In genomic region chr12:13810155-13810515, GRCm38 (mm10) we compare ENCODE assay signal across 21 mouse cellular contexts.
DNase-seq lines count a peak whose midpoint lies in the region; ATAC-seq and TF ChIP-seq lines count a peak whose summit lies in the region.
"Had no signal": no experiment of that assay in that cellular context is flagged by ENCODE, and none has a peak within 500 bp of the region (broad histone marks: within the 10 kb centered on the region; RNA-seq: fewer than 3 reads in every experiment).

No protein-coding gene starts in this region.

- TF ChIP-seq POLR2A in brain, embryonic 14.5 days (IDR thresholded peaks at IDR 0.05; ENCODE audit: borderline replicate concordance, extremely low read depth, insufficient read depth, insufficient read length, poor library complexity, severe bottlenecking): no peak

- ATAC-seq in forebrain, embryonic 16.5 days: peak; percentile 46; the same call in 1 of the 2 replicates
- no peak for ATAC-seq in forebrain, embryonic 15.5 days (replicated peaks)
- ATAC-seq in intestine, embryonic 16.5 days: no peak

- no peaks in the 10 kb centered on the region for H3K36me3 ChIP-seq in forebrain, embryonic 16.5 days (ENCODE audit: control insufficient read depth, insufficient read depth)
- H3K36me3 ChIP-seq in forebrain, embryonic 15.5 days: no peaks in the 10 kb centered on the region
- H3K36me3 ChIP-seq in intestine, embryonic 16.5 days (ENCODE audit: control insufficient read depth, insufficient read depth, low read length): no peaks in the 10 kb centered on the region
- H3K36me3 ChIP-seq: hindbrain, embryonic 12.5 days; kidney, embryonic 15.5 days; midbrain, embryonic 10.5 days had no signal

- WGBS in forebrain, embryonic 16.5 days: 34% methylated on average over 2 of the region's 2 CpGs
- 38% methylated on average over 2 of the region's 2 CpGs for WGBS in forebrain, embryonic 15.5 days
- 84% methylated on average over 2 of the region's 2 CpGs for WGBS in intestine, embryonic 16.5 days

- H3K4me1 ChIP-seq in forebrain, embryonic 16.5 days (replicated peaks; ENCODE audit: control insufficient read depth, insufficient read depth, low read length): peaks cover 11% of the 10 kb centered on the region
- peaks cover 16% of the 10 kb centered on the region for H3K4me1 ChIP-seq in forebrain, embryonic 15.5 days
- no peaks in the 10 kb centered on the region for H3K4me1 ChIP-seq in intestine, embryonic 16.5 days (ENCODE audit: control insufficient read depth, insufficient read depth, low read length)
- H3K4me1 ChIP-seq: hindbrain, embryonic 12.5 days; kidney, embryonic 15.5 days; midbrain, embryonic 10.5 days had no signal

- H3K27me3 ChIP-seq in forebrain, embryonic 16.5 days (replicated peaks; ENCODE audit: control insufficient read depth, insufficient read depth, low read length): no peaks in the 10 kb centered on the region
- no peaks in the 10 kb centered on the region for H3K27me3 ChIP-seq in forebrain, embryonic 15.5 days
- H3K27me3 ChIP-seq in intestine, embryonic 16.5 days (replicated peaks; ENCODE audit: control insufficient read depth, insufficient read depth, low read length): no peaks in the 10 kb centered on the region
- H3K27me3 ChIP-seq: forebrain, embryonic 13.5 days; hindbrain, embryonic 12.5 days; kidney, embryonic 15.5 days had no signal

- no peak for TF ChIP-seq CTCF in brain, embryonic 14.5 days (IDR thresholded peaks at IDR 0.05; ENCODE audit: borderline replicate concordance, extremely low read depth, insufficient read depth, insufficient read length)

- H3K9me3 ChIP-seq in forebrain, embryonic 16.5 days (ENCODE audit: control insufficient read depth, low read length): no peaks in the 10 kb centered on the region
- no peaks in the 10 kb centered on the region for H3K9me3 ChIP-seq in forebrain, embryonic 15.5 days
- no peaks in the 10 kb centered on the region for H3K9me3 ChIP-seq in intestine, embryonic 16.5 days (ENCODE audit: control insufficient read depth, low read length)
- H3K9me3 ChIP-seq: forebrain, embryonic 13.5 days; hindbrain, embryonic 12.5 days; kidney, embryonic 15.5 days; midbrain, embryonic 10.5 days had no signal

- DNase-seq in left cerebral cortex, adult 18-20 months (ENCODE audit: low spot score in 2 of 2): peak; percentile 27 to 29
- no peak for DNase-seq in left cerebral cortex, postnatal 36 days (ENCODE audit: low spot score in 2 of 2)
- DNase-seq in brain, embryonic 14.5 days (ENCODE audit: low read depth): peak; percentile 21
- peak; percentile 17 for DNase-seq in right cerebral cortex, postnatal 4 days
- DNase-seq: B cell, adult 2 months; cerebellum, postnatal 36 days; heart, postnatal 10 days; kidney, postnatal 4 days; lung, adult 2 months; spleen, adult 18-20 months; thymus, postnatal 4 days had no signal

- H3K4me2 ChIP-seq in forebrain, embryonic 16.5 days (ENCODE audit: low read length): no peak overlapping the region
- H3K4me2 ChIP-seq in forebrain, embryonic 15.5 days (replicated peaks): no peak overlapping the region
- no peak overlapping the region for H3K4me2 ChIP-seq in intestine, embryonic 16.5 days (ENCODE audit: low read depth, low read length)
- H3K4me2 ChIP-seq: forebrain, embryonic 13.5 days; heart, embryonic 11.5 days; hindbrain, embryonic 12.5 days; kidney, embryonic 15.5 days; liver, embryonic 11.5 days had no signal

- no peak overlapping the region for H3K27ac ChIP-seq in forebrain, embryonic 16.5 days (ENCODE audit: low read length)
- no peak overlapping the region for H3K27ac ChIP-seq in forebrain, embryonic 15.5 days (replicated peaks)
- no peak overlapping the region for H3K27ac ChIP-seq in intestine, embryonic 16.5 days (ENCODE audit: low read length)
- H3K27ac ChIP-seq: forebrain, embryonic 13.5 days; hindbrain, embryonic 12.5 days; kidney, embryonic 15.5 days; macrophage; midbrain, embryonic 10.5 days had no signal

- no peak overlapping the region for H3K9ac ChIP-seq in forebrain, embryonic 16.5 days (replicated peaks; ENCODE audit: low read depth, low read length)
- no peak overlapping the region for H3K9ac ChIP-seq in forebrain, embryonic 15.5 days (replicated peaks)
- H3K9ac ChIP-seq in intestine, embryonic 16.5 days (ENCODE audit: low read depth, low read length): no peak overlapping the region
- H3K9ac ChIP-seq: forebrain, embryonic 13.5 days; hindbrain, embryonic 12.5 days; kidney, embryonic 15.5 days had no signal

- H3K4me3 ChIP-seq in forebrain, embryonic 16.5 days (replicated peaks; ENCODE audit: low read length): no peak overlapping the region
- no peak overlapping the region for H3K4me3 ChIP-seq in forebrain, embryonic 15.5 days
- H3K4me3 ChIP-seq in intestine, embryonic 16.5 days (ENCODE audit: low read length): no peak overlapping the region
- H3K4me3 ChIP-seq: forebrain, embryonic 13.5 days; hindbrain, embryonic 12.5 days; kidney, embryonic 15.5 days; midbrain, embryonic 10.5 days had no signal

- intact Hi-C loops in left cerebral cortex, postnatal 36 days (cut with DNase I): no loop called here

Comparison
In these comparisons a context has a peak if more than half of its experiments do, and no peak if none do; other contexts are left out.
1. DNase-seq: peak in left cerebral cortex, adult 18-20 months (2 of 2), brain, embryonic 14.5 days (single experiment) and right cerebral cortex, postnatal 4 days (single experiment); none in left cerebral cortex, postnatal 36 days (0 of 2).